Mouse (Mus musculus): ENCODE data around the gene Pidd1.

The Pidd1 gene

GRCm38 (mm10) chr7:141443828-141444237 is at the start of gene Pidd1:
TSS of gene Pidd1 (minus strand) at chr7:141444025.
- DNase-seq, result peak; percentile 83

DNA sequence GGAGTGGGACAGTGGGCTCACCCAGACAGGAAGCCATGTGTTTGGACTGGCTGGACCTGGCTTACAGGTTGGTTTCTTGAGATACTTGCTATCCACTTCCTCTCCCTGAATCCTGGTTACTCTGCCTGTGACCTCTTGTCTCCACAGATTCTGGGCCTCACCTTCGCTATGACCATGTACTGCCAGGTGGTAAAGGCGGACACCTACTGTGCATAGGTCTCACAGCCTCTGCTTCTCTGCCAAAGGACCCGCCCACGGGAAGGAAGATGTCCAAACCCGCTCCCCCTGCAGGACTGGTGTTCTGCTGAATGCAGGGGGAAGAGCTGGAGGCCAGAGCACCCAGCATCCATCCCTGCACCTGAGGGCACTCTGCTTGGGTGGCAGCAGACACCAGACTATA is 48.9 kb upstream of the Pidd1 start:
- DNase-seq, result no peak

GRCm38 (mm10) chr7:141491151-141491550 is 47.3 kb upstream of the Pidd1 start:
- DNase-seq, result peak; percentile 24

- DNase-seq, result no peak
Measured at GRCm38 (mm10) chr7:141487141-141487540, 43.3 kb upstream of the Pidd1 start.

DNA sequence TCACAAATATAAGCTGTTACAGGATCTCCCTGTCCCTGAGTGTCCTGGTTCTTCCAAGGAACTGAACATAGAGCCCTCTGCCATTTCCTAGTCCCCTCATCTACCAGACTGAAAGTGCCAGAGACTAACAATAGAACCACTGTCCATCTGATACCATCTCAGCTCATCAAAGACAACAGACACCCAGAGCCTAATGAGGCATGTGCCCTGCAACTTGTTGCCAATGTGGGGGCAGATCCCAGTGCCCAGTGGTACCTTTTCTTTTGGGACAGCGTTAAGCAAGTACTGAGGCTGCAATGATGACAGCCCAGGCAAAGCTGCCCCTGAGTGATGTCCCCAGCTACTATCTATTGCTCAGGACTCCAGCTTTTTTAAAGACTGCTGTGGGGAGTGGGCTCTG is 42.4 kb upstream of the Pidd1 start:
- DNase-seq, result peak; percentile 75

GRCm38 (mm10) chr7:141485606-141486005 is 41.8 kb upstream of the Pidd1 start:
- no peak for DNase-seq

DNA sequence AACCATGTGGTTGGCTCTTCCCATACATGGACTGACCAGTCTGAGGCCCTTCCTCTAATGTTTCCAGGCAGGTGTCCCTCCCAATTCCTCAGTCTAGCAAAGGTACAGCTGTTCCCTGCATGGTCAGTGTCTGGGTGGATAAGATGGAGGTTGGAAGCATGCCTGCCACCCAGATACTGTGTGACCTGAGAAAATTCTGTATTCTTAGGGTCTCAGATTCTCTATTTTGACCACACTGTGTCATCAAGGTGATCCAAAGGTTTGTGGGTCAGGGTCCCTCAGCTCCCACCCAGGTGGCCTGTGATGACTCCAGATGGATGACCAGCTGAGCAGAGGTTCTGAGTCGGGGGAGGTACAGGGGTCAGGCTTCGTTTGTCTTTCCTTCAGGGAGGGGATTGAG is 41.4 kb upstream of the Pidd1 start:
- DNase-seq, result no peak

GRCm38 (mm10) chr7:141484186-141485120 is 40.6 kb upstream of the Pidd1 start:
- no peak for DNase-seq

GRCm38 (mm10) chr7:141483114-141483653 is 39.4 kb upstream of the Pidd1 start:
- no peak for DNase-seq

- DNase-seq, result no peak
Measured at GRCm38 (mm10) chr7:141482531-141483024, 38.8 kb upstream of the Pidd1 start.

DNA sequence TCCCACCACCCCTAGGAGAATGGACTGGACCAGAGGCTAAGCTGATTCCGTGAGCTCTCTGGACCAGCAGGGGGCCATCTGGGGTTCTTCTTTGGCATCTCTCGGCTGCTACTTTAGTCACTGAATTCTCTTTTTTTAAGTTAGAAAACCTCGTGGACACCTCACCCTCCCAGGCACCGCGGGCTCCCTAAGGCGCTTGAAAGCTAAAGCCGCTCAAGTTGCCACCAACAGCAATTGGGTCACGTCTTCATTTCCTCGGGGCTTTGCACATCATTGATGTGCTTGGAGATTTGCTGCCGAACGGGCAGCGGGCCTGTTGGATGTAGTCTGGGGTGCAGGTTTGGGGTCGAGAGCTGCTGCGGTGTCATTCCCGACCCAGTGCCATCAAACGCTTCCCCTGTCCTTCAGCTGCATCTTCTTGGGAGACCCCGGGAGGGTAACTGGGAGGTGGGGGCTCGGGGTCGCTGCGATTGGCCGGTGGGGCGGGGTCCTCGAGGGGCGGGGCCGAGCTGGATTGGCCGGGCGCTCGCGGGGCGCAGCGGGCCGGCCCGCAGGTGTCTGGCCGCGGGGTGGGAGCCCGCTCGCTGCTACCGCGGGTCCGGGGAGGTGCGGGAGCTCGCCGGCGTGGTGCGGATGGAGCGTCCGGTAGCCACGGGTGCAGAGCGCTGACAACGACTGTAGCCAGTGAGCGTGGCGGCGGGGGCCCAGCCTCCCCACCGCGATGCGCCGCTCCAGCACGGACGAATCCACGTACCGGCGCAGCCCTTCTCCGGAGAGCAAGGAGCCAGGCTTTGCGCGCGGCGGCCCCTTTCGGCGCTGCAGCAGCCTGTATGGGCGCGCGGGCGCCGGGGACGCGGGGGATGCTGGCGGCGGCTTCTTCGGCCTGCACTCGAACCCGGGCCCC is 37.9 kb upstream of the Pidd1 start:
- peak; percentile 83 for DNase-seq

GRCm38 (mm10) chr7:141480842-141481497 is 37.1 kb upstream of the Pidd1 start:
- DNase-seq, result peak; percentile 87

DNA sequence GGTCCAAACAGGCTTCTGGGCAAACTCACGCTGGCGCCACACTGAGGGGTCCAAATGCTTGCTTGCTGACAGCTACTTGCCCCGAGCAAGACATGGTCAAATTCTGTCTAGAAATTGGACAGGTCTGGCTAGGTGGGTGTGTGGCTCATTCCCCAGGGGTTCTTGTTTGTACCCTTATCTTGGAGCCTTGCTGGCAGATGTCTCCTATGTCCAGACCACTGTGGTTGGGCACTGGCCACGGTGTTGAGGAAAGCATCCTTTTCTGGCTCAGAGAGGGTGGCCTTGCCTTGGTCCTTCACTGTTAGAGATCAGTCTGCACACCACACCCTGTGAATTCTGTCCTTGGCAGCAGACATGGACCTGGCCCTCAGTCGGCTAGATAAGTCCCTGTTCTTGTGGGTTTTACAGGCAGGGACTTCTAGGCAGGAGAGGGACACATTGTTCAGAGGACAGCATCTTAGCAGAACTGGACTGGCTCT is 34.5 kb upstream of the Pidd1 start:
- DNase-seq, result no peak

DNA sequence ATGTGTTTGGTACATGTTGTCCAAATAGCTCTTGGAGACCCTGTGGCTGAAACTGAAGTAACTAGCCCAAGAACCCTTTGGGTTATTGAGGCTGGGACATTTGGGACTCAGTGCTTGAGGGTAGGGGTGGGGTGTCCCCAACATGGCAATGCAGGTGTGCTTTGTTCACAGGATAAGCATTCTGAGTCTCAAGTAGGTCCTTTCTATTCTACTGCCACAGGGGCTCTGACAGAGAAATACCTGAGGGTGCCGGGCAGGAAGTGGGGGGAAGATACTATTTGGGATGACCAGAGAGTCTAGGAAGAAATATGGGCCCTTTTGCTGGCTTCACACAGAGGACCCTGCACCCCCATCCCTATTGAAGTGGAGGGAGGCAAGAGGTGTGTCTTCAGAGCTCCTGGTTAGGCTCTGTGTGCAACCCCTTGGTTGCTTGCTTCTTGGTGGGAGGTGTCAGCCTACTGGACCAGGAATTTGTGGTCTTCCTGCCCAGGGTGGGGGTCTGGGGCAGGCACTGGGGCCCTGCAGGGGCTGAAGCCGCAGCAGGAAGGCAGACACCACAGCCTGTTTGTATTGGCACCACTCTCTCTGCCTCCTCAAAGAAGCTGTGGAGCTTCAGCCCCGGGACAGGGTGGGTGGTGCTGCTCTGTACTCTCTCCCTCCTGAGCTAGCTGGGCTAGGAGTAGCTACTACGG is 33.9 kb upstream of the Pidd1 start:
- no peak for DNase-seq

- no peak for DNase-seq
Measured at GRCm38 (mm10) chr7:141476981-141477370, 33.2 kb upstream of the Pidd1 start.

- peak; percentile 65 for DNase-seq
Measured at GRCm38 (mm10) chr7:141476226-141476980, 32.6 kb upstream of the Pidd1 start.

DNA sequence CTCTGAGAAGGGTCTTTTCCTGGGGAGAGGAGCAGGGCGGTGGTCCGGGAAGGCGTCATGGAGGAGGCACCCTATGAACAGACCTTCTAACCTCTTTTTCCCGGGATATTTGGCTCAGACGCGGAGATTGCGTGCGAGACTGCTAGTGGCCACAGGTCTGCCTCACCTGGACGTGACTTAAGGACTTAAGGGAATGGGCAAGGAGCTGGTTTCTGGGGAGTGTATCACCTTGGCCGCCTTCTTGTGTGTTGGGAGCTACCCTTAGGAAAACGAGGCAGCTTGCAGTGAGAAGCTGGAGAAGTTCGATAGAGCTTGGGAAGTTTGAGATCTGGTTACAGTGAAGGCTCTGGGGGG is 32.0 kb upstream of the Pidd1 start:
- DNase-seq, result no peak

GRCm38 (mm10) chr7:141475011-141475804 is 31.4 kb upstream of the Pidd1 start, which contains the start of the genes Polr2l and Tspan4:
TSS of gene Polr2l (minus strand) at chr7:141475132.
TSS of gene Tspan4 (plus strand) at chr7:141475240.
- peak; percentile 92 for DNase-seq

- DNase-seq, result no peak
Measured at GRCm38 (mm10) chr7:141474160-141474559, 30.3 kb upstream of the Pidd1 start.

DNA sequence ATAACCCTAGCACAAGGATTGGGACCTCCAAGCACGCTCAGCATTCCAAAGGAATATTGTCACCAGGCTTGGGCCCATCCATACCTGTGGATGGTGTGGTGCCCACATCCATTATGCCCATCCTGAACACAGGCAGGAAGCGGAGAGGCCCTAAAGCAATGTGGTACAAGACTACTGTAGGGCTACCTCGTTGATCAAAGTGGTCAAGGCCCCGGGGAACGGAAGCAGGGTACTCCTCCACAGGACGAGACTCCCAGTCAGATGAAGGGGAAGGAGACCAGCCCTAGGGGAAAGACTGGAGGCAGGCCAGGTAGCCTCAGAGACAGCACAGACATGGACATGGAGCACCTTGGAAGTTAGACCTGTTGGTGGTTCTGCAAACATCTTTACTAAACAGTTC is 28.9 kb upstream of the Pidd1 start:
- DNase-seq, result no peak

Measured in retina, postnatal 1 day (tissue).